Mouse (Mus musculus) testis, adult 2 months (tissue): ENCODE data around the gene Hoxd12.

ENCODE experiments used
- CTCF ChIP-seq: fragments of 200-500 bp; IDR thresholded peaks from 2 replicates; pipeline ENCODE4 v1.5.1; 2012; ENCODE audit warnings: low read depth, mild to moderate bottlenecking, inconsistent platforms, low read length, moderate library complexity; ENCODE audit not compliant: control insufficient read depth, insufficient read depth, insufficient replicate concordance
- POLR2A ChIP-seq: fragments of 200-500 bp; IDR thresholded peaks from 2 replicates; pipeline ENCODE4 v1.6.1; 2012; ENCODE audit warnings: low read depth, mild to moderate bottlenecking, inconsistent platforms, low read length, moderate library complexity; ENCODE audit not compliant: control insufficient read depth

GRCm38 (mm10) chr2:74661685-74662084 is 13.1 kb upstream of the Hoxd12 start:
- TF ChIP-seq CTCF: no peak
- TF ChIP-seq POLR2A: no peak
